Mouse (Mus musculus): ENCODE results near the gene Ryk. TPM values are rescaled to one million over a fixed set of nuclear protein-coding genes. Genes with fewer than 3 reads are reported as not detected.

The Ryk gene
- polyA plus RNA-seq (2015; fragmentation: Nextera tagmentation; extraction: Ambion mirVana) = 8.9 and 9.9 TPM in 2 replicates

DNA sequence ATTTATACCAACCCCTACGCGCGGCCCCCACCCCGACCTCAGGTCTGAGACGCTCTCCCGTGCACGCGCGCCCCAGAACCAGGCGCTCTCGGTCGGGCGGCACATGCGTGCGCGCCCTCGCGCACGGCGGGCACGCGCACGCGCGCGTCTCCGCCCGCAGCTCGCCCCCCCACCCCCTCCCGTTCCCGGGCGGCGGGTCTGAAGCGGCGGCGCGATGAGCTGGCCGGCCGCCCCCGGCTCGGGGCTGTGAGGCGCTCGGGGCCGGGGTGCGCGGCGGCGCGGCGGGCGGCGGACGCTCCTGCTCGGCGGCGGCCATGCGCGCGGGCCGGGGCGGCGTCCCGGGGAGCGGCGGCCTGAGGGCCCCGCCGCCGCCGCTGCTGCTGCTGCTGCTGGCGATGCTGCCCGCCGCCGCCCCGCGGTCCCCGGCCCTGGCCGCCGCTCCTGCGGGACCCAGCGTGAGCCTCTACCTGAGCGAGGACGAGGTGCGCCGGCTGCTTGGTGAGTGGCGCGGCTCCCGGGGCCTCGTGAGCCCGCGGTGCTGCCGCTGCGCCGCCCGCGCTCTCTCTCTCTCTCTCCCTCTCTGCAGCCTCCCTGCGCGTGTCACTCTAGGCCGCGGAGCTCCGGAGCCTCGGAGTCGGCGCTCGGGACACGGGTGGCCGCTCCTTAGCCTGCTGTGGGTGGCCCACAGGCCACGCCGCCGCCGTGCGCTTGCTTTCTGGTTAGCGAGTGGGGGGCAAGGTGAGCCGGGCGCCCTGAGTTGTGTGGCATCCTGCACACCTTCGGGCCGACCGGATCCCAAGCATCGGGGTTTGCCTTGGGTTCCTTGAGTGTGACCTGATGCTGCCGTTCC is at the start of gene Ryk:
Gene Ryk, plus strand, starts transcription at position 176 of the 850 bp plus-strand sequence.
- Histone ChIP-seq H3K9ac (ENCODE audit: low read depth, low read length) (peak within 1 kb of the TSS; percentile 95), H3K27me3 (replicated peaks; ENCODE audit: control insufficient read depth, insufficient read depth, low read length) (no peaks in the 10 kb centered on the region), H3K27ac (ENCODE audit: low read depth, low read length) (peak within 1 kb of the TSS; percentile 86), H3K9me3 (ENCODE audit: control insufficient read depth, low read length) (no peaks in the 10 kb centered on the region), H3K4me3 (ENCODE audit: low read length) (peak within 1 kb of the TSS; percentile 87), H3K4me2 (ENCODE audit: low read length) (peak within 1 kb of the TSS; percentile 85), H3K4me1 (ENCODE audit: control insufficient read depth, insufficient read depth, low read depth, low read length) (peaks cover 17% of the 10 kb centered on the region), H3K36me3 (ENCODE audit: control insufficient read depth, insufficient read depth, low read length) (no peaks in the 10 kb centered on the region)
- ATAC-seq = peak; percentile 88
- under 1% methylated on average over 59 of the region's 119 CpGs for WGBS

- 79% methylated on average over 3 of the region's 3 CpGs for WGBS
- Histone ChIP-seq H3K4me2 (ENCODE audit: low read length) (no peak overlapping the region), H3K27ac (ENCODE audit: low read depth, low read length) (no peak overlapping the region), H3K9me3 (ENCODE audit: control insufficient read depth, low read length) (no peaks in the 10 kb centered on the region), H3K9ac (ENCODE audit: low read depth, low read length) (no peak overlapping the region), H3K27me3 (replicated peaks; ENCODE audit: control insufficient read depth, insufficient read depth, low read length) (no peaks in the 10 kb centered on the region), H3K36me3 (ENCODE audit: control insufficient read depth, insufficient read depth, low read length) (no peaks in the 10 kb centered on the region), H3K4me3 (ENCODE audit: low read length) (no peak overlapping the region), H3K4me1 (ENCODE audit: control insufficient read depth, insufficient read depth, low read depth, low read length) (no peaks in the 10 kb centered on the region)
- no peak for ATAC-seq
These were observed 45.2 kb upstream of the Ryk start for GRCm38 (mm10) chr9:102789491-102789890.

GRCm38 (mm10) chr9:102791845-102792244 is 42.9 kb upstream of the Ryk start:
- Histone ChIP-seq H3K27me3 (replicated peaks; ENCODE audit: control insufficient read depth, insufficient read depth, low read length) (no peaks in the 10 kb centered on the region), H3K4me3 (ENCODE audit: low read length) (no peak overlapping the region), H3K4me2 (ENCODE audit: low read length) (no peak overlapping the region), H3K9me3 (ENCODE audit: control insufficient read depth, low read length) (no peaks in the 10 kb centered on the region), H3K27ac (ENCODE audit: low read depth, low read length) (no peak overlapping the region), H3K9ac (ENCODE audit: low read depth, low read length) (no peak overlapping the region), H3K36me3 (ENCODE audit: control insufficient read depth, insufficient read depth, low read length) (no peaks in the 10 kb centered on the region), H3K4me1 (ENCODE audit: control insufficient read depth, insufficient read depth, low read depth, low read length) (no peaks in the 10 kb centered on the region)
- WGBS = 71% methylated on average over 9 of the region's 9 CpGs
- ATAC-seq = no peak

GRCm38 (mm10) chr9:102792836-102793235 is 41.9 kb upstream of the Ryk start:
- no peak overlapping the region for H3K4me3 ChIP-seq (ENCODE audit: low read length)
- H3K27me3 ChIP-seq (replicated peaks; ENCODE audit: control insufficient read depth, insufficient read depth, low read length) = no peaks in the 10 kb centered on the region
- no peaks in the 10 kb centered on the region for H3K36me3 ChIP-seq (ENCODE audit: control insufficient read depth, insufficient read depth, low read length)
- H3K9me3 ChIP-seq (ENCODE audit: control insufficient read depth, low read length) = no peaks in the 10 kb centered on the region
- H3K4me1 ChIP-seq (ENCODE audit: control insufficient read depth, insufficient read depth, low read depth, low read length) = no peaks in the 10 kb centered on the region
- no peak overlapping the region for H3K27ac ChIP-seq (ENCODE audit: low read depth, low read length)
- H3K9ac ChIP-seq (ENCODE audit: low read depth, low read length) = no peak overlapping the region
- ATAC-seq = no peak
- no peak overlapping the region for H3K4me2 ChIP-seq (ENCODE audit: low read length)
- WGBS = 76% methylated on average over 14 of the region's 15 CpGs

DNA sequence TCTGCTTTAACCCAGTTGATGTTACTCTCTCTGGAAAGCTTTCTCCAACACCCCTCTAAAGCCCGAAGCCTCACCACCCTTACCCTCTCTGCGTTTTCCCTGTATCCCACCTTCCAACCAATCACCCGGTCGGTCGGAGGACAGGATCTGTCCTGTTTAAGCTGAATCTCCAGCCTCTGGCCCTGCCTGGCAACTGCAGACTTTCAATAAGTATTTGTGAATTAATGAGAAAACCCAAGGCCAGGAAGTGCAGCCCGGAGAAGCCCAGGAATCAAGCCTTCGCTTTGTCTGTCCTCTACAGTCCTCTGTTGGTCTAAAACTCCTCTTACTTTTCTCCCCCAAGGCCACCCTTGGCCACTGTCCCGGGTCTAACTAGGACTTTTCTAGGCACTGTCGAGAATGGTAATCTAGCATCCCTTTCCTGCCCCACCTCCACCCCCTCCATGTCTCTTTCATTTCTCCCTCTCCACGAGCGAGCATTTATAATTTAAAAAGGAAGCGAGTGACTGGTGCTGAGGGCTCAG is 41.4 kb upstream of the Ryk start:
- Histone ChIP-seq H3K4me3 (ENCODE audit: low read length) (no peak overlapping the region), H3K9ac (ENCODE audit: low read depth, low read length) (no peak overlapping the region), H3K4me1 (ENCODE audit: control insufficient read depth, insufficient read depth, low read depth, low read length) (no peaks in the 10 kb centered on the region), H3K27ac (ENCODE audit: low read depth, low read length) (no peak overlapping the region), H3K4me2 (ENCODE audit: low read length) (no peak overlapping the region), H3K9me3 (ENCODE audit: control insufficient read depth, low read length) (no peaks in the 10 kb centered on the region), H3K36me3 (ENCODE audit: control insufficient read depth, insufficient read depth, low read length) (no peaks in the 10 kb centered on the region), H3K27me3 (replicated peaks; ENCODE audit: control insufficient read depth, insufficient read depth, low read length) (no peaks in the 10 kb centered on the region)
- ATAC-seq = peak; percentile 40; the same call in 1 of the 2 replicates
- 66% methylated on average over 12 of the region's 12 CpGs for WGBS

DNA sequence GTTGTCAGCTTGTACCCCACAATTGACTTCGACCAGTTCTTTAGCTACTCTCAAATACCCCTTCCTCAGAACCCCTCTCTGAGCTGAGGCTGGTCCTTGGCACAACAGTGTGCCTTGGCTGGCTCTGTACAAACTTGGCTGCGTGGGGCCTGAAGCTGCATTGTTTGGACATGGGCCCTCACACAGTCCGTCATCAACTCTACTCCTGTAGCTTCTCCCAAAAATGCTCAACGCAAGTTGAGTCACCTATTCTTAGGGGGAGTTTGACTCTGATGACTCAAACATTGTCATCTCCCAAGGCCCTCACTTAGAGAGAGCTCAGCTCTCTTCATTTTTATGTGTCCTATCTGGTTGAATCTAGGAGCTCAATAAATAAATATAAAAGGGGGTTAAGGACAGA is 36.3 kb upstream of the Ryk start:
- no peak overlapping the region for H3K27ac ChIP-seq (ENCODE audit: low read depth, low read length)
- H3K4me2 ChIP-seq (ENCODE audit: low read length) = no peak overlapping the region
- no peak overlapping the region for H3K9ac ChIP-seq (ENCODE audit: low read depth, low read length)
- no peaks in the 10 kb centered on the region for H3K4me1 ChIP-seq (ENCODE audit: control insufficient read depth, insufficient read depth, low read depth, low read length)
- H3K4me3 ChIP-seq (ENCODE audit: low read length) = no peak overlapping the region
- H3K27me3 ChIP-seq (replicated peaks; ENCODE audit: control insufficient read depth, insufficient read depth, low read length) = no peaks in the 10 kb centered on the region
- H3K36me3 ChIP-seq (ENCODE audit: control insufficient read depth, insufficient read depth, low read length) = no peaks in the 10 kb centered on the region
- ATAC-seq = no peak
- H3K9me3 ChIP-seq (ENCODE audit: control insufficient read depth, low read length) = no peaks in the 10 kb centered on the region
- 83% methylated on average over 4 of the region's 4 CpGs for WGBS

GRCm38 (mm10) chr9:102806056-102806573 is 28.6 kb upstream of the Ryk start:
- Histone ChIP-seq H3K27me3 (replicated peaks; ENCODE audit: control insufficient read depth, insufficient read depth, low read length) (no peaks in the 10 kb centered on the region), H3K4me1 (ENCODE audit: control insufficient read depth, insufficient read depth, low read depth, low read length) (no peaks in the 10 kb centered on the region), H3K4me3 (ENCODE audit: low read length) (no peak overlapping the region), H3K27ac (ENCODE audit: low read depth, low read length) (no peak overlapping the region), H3K4me2 (ENCODE audit: low read length) (no peak overlapping the region), H3K36me3 (ENCODE audit: control insufficient read depth, insufficient read depth, low read length) (no peaks in the 10 kb centered on the region), H3K9me3 (ENCODE audit: control insufficient read depth, low read length) (no peaks in the 10 kb centered on the region), H3K9ac (ENCODE audit: low read depth, low read length) (no peak overlapping the region)
- 80% methylated on average over 10 of the region's 10 CpGs for WGBS
- ATAC-seq = no peak

DNA sequence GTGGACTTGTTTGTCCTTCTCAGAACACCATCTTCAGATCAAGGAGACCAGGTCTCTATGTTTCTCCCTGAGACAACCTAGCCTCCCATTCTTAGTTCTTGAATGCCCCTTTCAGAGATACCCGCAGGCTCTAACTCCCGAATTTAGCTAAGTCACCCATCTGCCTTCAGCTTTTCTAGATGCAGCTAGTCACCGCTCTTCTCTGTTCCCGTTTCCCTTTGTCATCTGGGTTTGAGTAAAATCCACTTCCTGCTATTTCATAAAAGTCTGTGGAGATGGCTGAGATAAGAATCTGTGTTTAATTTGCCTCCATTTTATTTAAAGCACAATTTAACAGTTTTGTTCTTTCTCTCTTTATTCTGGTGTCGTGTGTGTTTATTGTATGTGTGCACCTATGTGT is 23.5 kb upstream of the Ryk start:
- Histone ChIP-seq H3K9ac (ENCODE audit: low read depth, low read length) (no peak overlapping the region), H3K4me3 (ENCODE audit: low read length) (no peak overlapping the region), H3K27me3 (replicated peaks; ENCODE audit: control insufficient read depth, insufficient read depth, low read length) (no peaks in the 10 kb centered on the region), H3K4me2 (ENCODE audit: low read length) (no peak overlapping the region), H3K9me3 (ENCODE audit: control insufficient read depth, low read length) (no peaks in the 10 kb centered on the region), H3K27ac (ENCODE audit: low read depth, low read length) (no peak overlapping the region), H3K4me1 (ENCODE audit: control insufficient read depth, insufficient read depth, low read depth, low read length) (no peaks in the 10 kb centered on the region), H3K36me3 (ENCODE audit: control insufficient read depth, insufficient read depth, low read length) (no peaks in the 10 kb centered on the region)
- ATAC-seq = no peak
- 90% methylated on average over 5 of the region's 5 CpGs for WGBS

GRCm38 (mm10) chr9:102818228-102818627 is 16.5 kb upstream of the Ryk start:
- Histone ChIP-seq H3K27me3 (replicated peaks; ENCODE audit: control insufficient read depth, insufficient read depth, low read length) (no peaks in the 10 kb centered on the region), H3K9me3 (ENCODE audit: control insufficient read depth, low read length) (no peaks in the 10 kb centered on the region; the same call in 1 of the 2 replicates), H3K9ac (ENCODE audit: low read depth, low read length) (no peak overlapping the region), H3K27ac (ENCODE audit: low read depth, low read length) (no peak overlapping the region), H3K4me2 (ENCODE audit: low read length) (no peak overlapping the region), H3K36me3 (ENCODE audit: control insufficient read depth, insufficient read depth, low read length) (no peaks in the 10 kb centered on the region), H3K4me1 (ENCODE audit: control insufficient read depth, insufficient read depth, low read depth, low read length) (no peaks in the 10 kb centered on the region; the same call in 1 of the 2 replicates), H3K4me3 (ENCODE audit: low read length) (no peak overlapping the region)
- no peak for ATAC-seq

Data from hindbrain, embryonic 16.5 days (tissue).